Mouse (Mus musculus) lung, adult 10 weeks (tissue): ENCODE data around the gene Igflr1. TPM values are rescaled to one million over a fixed set of nuclear protein-coding genes. Genes with fewer than 3 reads are reported as not detected.

Experiments used
- polyA plus RNA-seq: library from polyadenylated mRNA; stranded (reverse); fragments of 350-450 nt; fragmentation: Illumina TruSeq; extraction: RNeasy Lipid Tissue Mini Kit (QIAGEN cat#74804); gene quantifications from one replicate; pipeline ENCODE4 v1.2.3, GENCODE M21; 2014; ENCODE audit warnings: low read depth, low replicate concordance; ENCODE audit not compliant: insufficient read depth

Igflr1 gene
- 8.4 TPM for polyA plus RNA-seq

GRCm38 (mm10) chr7:30564970-30565571, at the start of gene Igflr1:
Gene Igflr1 (plus strand): TSS chr7:30565427.

GRCm38 (mm10) chr7:30534633-30535577, 30.3 kb upstream of the Igflr1 start, which contains the start of gene Arhgap33:
Gene Arhgap33 (minus strand): TSS chr7:30535060.

GRCm38 (mm10) chr7:30552102-30553020, 12.9 kb upstream of the Igflr1 start, which contains the start of the genes Hspb6 and Proser3:
Gene Hspb6 (plus strand): TSS chr7:30552178.
Gene Proser3 (minus strand): TSS chr7:30552299.

GRCm38 (mm10) chr7:30559443-30559954, 5.7 kb upstream of the Igflr1 start, which contains the start of gene Lin37:
Gene Lin37 (minus strand): TSS chr7:30559838.

GRCm38 (mm10) chr7:30563117-30563905, 1.9 kb upstream of the Igflr1 start, which contains the start of the genes U2af1l4, Gm49396 and Psenen:
Gene U2af1l4 (plus strand): TSS chr7:30563301.
Gene Gm49396 (plus strand): TSS chr7:30563344.
Gene Psenen (minus strand): TSS chr7:30563627.

GRCm38 (mm10) chr7:30588676-30589434, 23.6 kb downstream of the Igflr1 start, which contains the start of gene Kmt2b:
Gene Kmt2b (minus strand): TSS chr7:30588726.

GRCm38 (mm10) chr7:30598786-30599185, 33.6 kb downstream of the Igflr1 start, which contains the start of gene Zbtb32:
Gene Zbtb32 (minus strand): TSS chr7:30598909.

GRCm38 (mm10) chr7:30612654-30613402, 47.6 kb downstream of the Igflr1 start, which contains the start of gene Upk1a:
Gene Upk1a (minus strand): TSS chr7:30612847.

Other genes starting within 250 kb of the Igflr1 start
- gene E130208F15Rik, start 243.7 kb upstream of the Igflr1 start, polyA plus RNA-seq: 0.27 TPM
- gene Sdhaf1, start 241.5 kb upstream of the Igflr1 start, polyA plus RNA-seq: 9.9 TPM
- gene Lrfn3, start 202.7 kb upstream of the Igflr1 start, polyA plus RNA-seq: 2.7 TPM
- gene Tyrobp, start 151.7 kb upstream of the Igflr1 start, polyA plus RNA-seq: 345 TPM
- gene Hcst, start 145.6 kb upstream of the Igflr1 start, polyA plus RNA-seq: 19.1 TPM
- 3.7 TPM for gene Nfkbid, start 143.7 kb upstream of the Igflr1 start, polyA plus RNA-seq
- 5.0 TPM for gene Aplp1, start 119.9 kb upstream of the Igflr1 start, polyA plus RNA-seq
- gene Kirrel2, start 107.7 kb upstream of the Igflr1 start, polyA plus RNA-seq: not detected
- not detected for gene Nphs1, start 107.1 kb upstream of the Igflr1 start, polyA plus RNA-seq
- not detected for gene Prodh2, start 71.8 kb upstream of the Igflr1 start, polyA plus RNA-seq
- 1.8 TPM for gene Arhgap33, start 30.4 kb upstream of the Igflr1 start, polyA plus RNA-seq
- gene Hspb6, start 13.2 kb upstream of the Igflr1 start, polyA plus RNA-seq: 15.7 TPM
- gene Proser3, start 13.1 kb upstream of the Igflr1 start, polyA plus RNA-seq: 3.8 TPM
- gene Lin37, start 5.6 kb upstream of the Igflr1 start, polyA plus RNA-seq: 24.8 TPM
- 48.6 TPM for gene U2af1l4, start 2.1 kb upstream of the Igflr1 start, polyA plus RNA-seq
- gene Gm49396, start 2.1 kb upstream of the Igflr1 start, polyA plus RNA-seq: 3.4 TPM
- 190 TPM for gene Psenen, start 1.8 kb upstream of the Igflr1 start, polyA plus RNA-seq
- 8.2 TPM for gene Kmt2b, start 23.3 kb downstream of the Igflr1 start, polyA plus RNA-seq
- 2.5 TPM for gene Zbtb32, start 33.5 kb downstream of the Igflr1 start, polyA plus RNA-seq
- 2.1 TPM for gene Upk1a, start 47.4 kb downstream of the Igflr1 start, polyA plus RNA-seq
- 694 TPM for gene Cox6b1, start 60.7 kb downstream of the Igflr1 start, polyA plus RNA-seq
- gene Etv2, start 70.4 kb downstream of the Igflr1 start, polyA plus RNA-seq: not detected
- gene Rbm42, start 84.9 kb downstream of the Igflr1 start, polyA plus RNA-seq: 62.6 TPM
- 7.4 TPM for gene Haus5, start 99.6 kb downstream of the Igflr1 start, polyA plus RNA-seq
- not detected for gene Pmis2, start 106.2 kb downstream of the Igflr1 start, polyA plus RNA-seq
- not detected for gene 2200002J24Rik, start 133.5 kb downstream of the Igflr1 start, polyA plus RNA-seq
- not detected for gene Atp4a, start 146.8 kb downstream of the Igflr1 start, polyA plus RNA-seq
- 100 TPM for gene Tmem147, start 164.1 kb downstream of the Igflr1 start, polyA plus RNA-seq
- not detected for gene Gapdhs, start 178.3 kb downstream of the Igflr1 start, polyA plus RNA-seq
- gene Sbsn, start 186.0 kb downstream of the Igflr1 start, polyA plus RNA-seq: 17.0 TPM
- gene Dmkn, start 198.3 kb downstream of the Igflr1 start, polyA plus RNA-seq: 66.8 TPM
- gene Krtdap, start 222.5 kb downstream of the Igflr1 start, polyA plus RNA-seq: not detected